Mouse (Mus musculus): ENCODE data around the gene Hacd3. TPM values are rescaled to one million over a fixed set of nuclear protein-coding genes. Genes with fewer than 3 reads are reported as not detected.
"Not testable (repeated sequence)": the region's sequence is repeated elsewhere in the genome, so short reads cannot be mapped to it uniquely, and the experiment has no call there.

The Hacd3 gene
- polyA plus RNA-seq, 1 experiment from 2014 or later, result 165 TPM

- ATAC-seq (ENCODE audit: low FRiP score, low read depth), result no peak
- H3K36me3 ChIP-seq, result no peaks in the 10 kb centered on the region
- WGBS, result 87% methylated on average over 7 of the region's 7 CpGs
- H3K9ac ChIP-seq, result no peak overlapping the region
- H3K27ac ChIP-seq, result no peak overlapping the region
- H3K4me2 ChIP-seq (replicated peaks), result no peak overlapping the region
- no peaks in the 10 kb centered on the region for H3K9me3 ChIP-seq
- peaks cover 48% of the 10 kb centered on the region for H3K4me1 ChIP-seq
- no peak overlapping the region for H3K4me3 ChIP-seq
- H3K27me3 ChIP-seq (replicated peaks), result no peaks in the 10 kb centered on the region
Measured at GRCm38 (mm10) chr9:65015461-65016222, 5.9 kb downstream of the Hacd3 start.

- Histone ChIP-seq H3K4me2 (replicated peaks) (no peak overlapping the region), H3K27ac (no peak overlapping the region; the same call in 1 of the 2 replicates), H3K9me3 (no peaks in the 10 kb centered on the region), H3K9ac (no peak overlapping the region), H3K36me3 (peaks cover 25% of the 10 kb centered on the region), H3K4me3 (no peak overlapping the region), H3K27me3 (replicated peaks) (no peaks in the 10 kb centered on the region), H3K4me1 (peaks cover 10% of the 10 kb centered on the region; the same call in 1 of the 2 replicates)
- 70% methylated on average over 6 of the region's 6 CpGs for WGBS
- no peak for ATAC-seq (ENCODE audit: low FRiP score, low read depth)
Measured at GRCm38 (mm10) chr9:65011304-65011703, 10.2 kb downstream of the Hacd3 start.

- 0 out of 2 replicates have a peak, but pooled peaks cover 3% of the 10 kb centered on the region for H3K4me1 ChIP-seq
- H3K36me3 ChIP-seq, result peaks cover 31% of the 10 kb centered on the region
- H3K27me3 ChIP-seq (replicated peaks), result no peaks in the 10 kb centered on the region
- no peaks in the 10 kb centered on the region for H3K9me3 ChIP-seq
- no peak overlapping the region for H3K27ac ChIP-seq
- no peak overlapping the region for H3K4me2 ChIP-seq (replicated peaks)
- WGBS, result 84% methylated on average over 8 of the region's 8 CpGs
- no peak overlapping the region for H3K9ac ChIP-seq
- no peak overlapping the region for H3K4me3 ChIP-seq
- ATAC-seq (ENCODE audit: low FRiP score, low read depth), result no peak
Measured at GRCm38 (mm10) chr9:65010632-65011031, 10.9 kb downstream of the Hacd3 start.

GRCm38 (mm10) chr9:65005737-65006136 is 15.8 kb downstream of the Hacd3 start:
- H3K9ac ChIP-seq, result no peak overlapping the region
- ATAC-seq (ENCODE audit: low FRiP score, low read depth), result no peak
- H3K4me3 ChIP-seq, result no peak overlapping the region
- no peak overlapping the region for H3K27ac ChIP-seq
- H3K4me1 ChIP-seq, result no peaks in the 10 kb centered on the region
- H3K9me3 ChIP-seq, result no peaks in the 10 kb centered on the region
- 97% methylated on average over 8 of the region's 8 CpGs for WGBS
- H3K27me3 ChIP-seq (replicated peaks), result no peaks in the 10 kb centered on the region
- peaks cover 67% of the 10 kb centered on the region for H3K36me3 ChIP-seq
- H3K4me2 ChIP-seq (replicated peaks), result no peak overlapping the region

GRCm38 (mm10) chr9:65001481-65001880 is 20.0 kb downstream of the Hacd3 start:
- no peak overlapping the region for H3K4me2 ChIP-seq (replicated peaks)
- no peaks in the 10 kb centered on the region for H3K27me3 ChIP-seq (replicated peaks)
- no peak overlapping the region for H3K4me3 ChIP-seq
- no peaks in the 10 kb centered on the region for H3K9me3 ChIP-seq
- no peak overlapping the region for H3K27ac ChIP-seq
- no peak for ATAC-seq (ENCODE audit: low FRiP score, low read depth)
- H3K4me1 ChIP-seq, result no peaks in the 10 kb centered on the region
- 67% methylated on average over 4 of the region's 4 CpGs for WGBS
- peaks cover 81% of the 10 kb centered on the region for H3K36me3 ChIP-seq
- H3K9ac ChIP-seq, result no peak overlapping the region

- H3K9me3 ChIP-seq; H3K4me3 ChIP-seq; H3K9ac ChIP-seq; ATAC-seq (ENCODE audit: low FRiP score, low read depth); H3K27ac ChIP-seq; H3K4me1 ChIP-seq; H3K4me2 ChIP-seq (replicated peaks); H3K27me3 ChIP-seq (replicated peaks): not testable (repeated sequence)
- H3K36me3 ChIP-seq, result peaks cover 79% of the 10 kb centered on the region
- WGBS, result 93% methylated on average over 1 of the region's 1 CpGs
Measured at GRCm38 (mm10) chr9:64995464-64995863, 26.0 kb downstream of the Hacd3 start.

GRCm38 (mm10) chr9:64990291-64990690 is 31.2 kb downstream of the Hacd3 start:
- Histone ChIP-seq H3K4me2 (replicated peaks) (no peak overlapping the region), H3K4me1 (no peaks in the 10 kb centered on the region), H3K36me3 (peaks cover 88% of the 10 kb centered on the region), H3K27ac (no peak overlapping the region), H3K9me3 (no peaks in the 10 kb centered on the region), H3K4me3 (no peak overlapping the region), H3K27me3 (replicated peaks) (no peaks in the 10 kb centered on the region), H3K9ac (no peak overlapping the region)
- WGBS, result 89% methylated on average over 7 of the region's 7 CpGs
- ATAC-seq (ENCODE audit: low FRiP score, low read depth), result no peak

- 93% methylated on average over 6 of the region's 6 CpGs for WGBS
- ATAC-seq (ENCODE audit: low FRiP score, low read depth), result no peak
Measured at GRCm38 (mm10) chr9:64988443-64988842, 33.0 kb downstream of the Hacd3 start.

GRCm38 (mm10) chr9:64987651-64988050 is 33.8 kb downstream of the Hacd3 start:
- no peaks in the 10 kb centered on the region for H3K4me1 ChIP-seq
- 92% methylated on average over 2 of the region's 2 CpGs for WGBS
- peaks cover 92% of the 10 kb centered on the region for H3K36me3 ChIP-seq

More at GRCm38 (mm10) chr9:64988443-64988842, 33.0 kb downstream of the Hacd3 start:
- Histone ChIP-seq H3K27me3 (replicated peaks) (no peaks in the 10 kb centered on the region), H3K4me3 (no peak overlapping the region), H3K4me1 (no peaks in the 10 kb centered on the region), H3K9me3 (no peaks in the 10 kb centered on the region), H3K36me3 (peaks cover 93% of the 10 kb centered on the region), H3K4me2 (replicated peaks) (no peak overlapping the region), H3K27ac (no peak overlapping the region), H3K9ac (no peak overlapping the region)

GRCm38 (mm10) chr9:64985807-64986206 is 35.7 kb downstream of the Hacd3 start:
- Histone ChIP-seq H3K27ac (no peak overlapping the region), H3K4me2 (replicated peaks) (no peak overlapping the region), H3K36me3 (peaks cover 94% of the 10 kb centered on the region), H3K4me1 (no peaks in the 10 kb centered on the region), H3K4me3 (no peak overlapping the region), H3K9ac (no peak overlapping the region), H3K27me3 (replicated peaks) (no peaks in the 10 kb centered on the region), H3K9me3 (no peaks in the 10 kb centered on the region)
- ATAC-seq (ENCODE audit: low FRiP score, low read depth), result no peak
- 90% methylated on average over 9 of the region's 9 CpGs for WGBS

More at GRCm38 (mm10) chr9:64987651-64988050, 33.8 kb downstream of the Hacd3 start:
- H3K27ac ChIP-seq, result no peak overlapping the region
- H3K4me3 ChIP-seq, result no peak overlapping the region
- no peaks in the 10 kb centered on the region for H3K9me3 ChIP-seq
- no peak overlapping the region for H3K4me2 ChIP-seq (replicated peaks)
- no peak for ATAC-seq (ENCODE audit: low FRiP score, low read depth)
- H3K27me3 ChIP-seq (replicated peaks), result no peaks in the 10 kb centered on the region
- H3K9ac ChIP-seq, result no peak overlapping the region

GRCm38 (mm10) chr9:64985037-64985794 is 36.3 kb downstream of the Hacd3 start:
- peaks cover 94% of the 10 kb centered on the region for H3K36me3 ChIP-seq
- no peaks in the 10 kb centered on the region for H3K9me3 ChIP-seq
- H3K27ac ChIP-seq, result no peak overlapping the region
- H3K27me3 ChIP-seq (replicated peaks), result no peaks in the 10 kb centered on the region
- H3K9ac ChIP-seq, result no peak overlapping the region
- no peak overlapping the region for H3K4me3 ChIP-seq
- H3K4me2 ChIP-seq (replicated peaks), result no peak overlapping the region
- no peaks in the 10 kb centered on the region for H3K4me1 ChIP-seq
- ATAC-seq (ENCODE audit: low FRiP score, low read depth), result no peak
- WGBS, result 82% methylated on average over 8 of the region's 8 CpGs

GRCm38 (mm10) chr9:64981904-64982303 is 39.6 kb downstream of the Hacd3 start:
- Histone ChIP-seq H3K4me1 (no peaks in the 10 kb centered on the region), H3K4me2 (replicated peaks) (no peak overlapping the region), H3K9ac (no peak overlapping the region), H3K9me3 (no peaks in the 10 kb centered on the region), H3K27ac (no peak overlapping the region), H3K36me3 (peaks cover 93% of the 10 kb centered on the region), H3K4me3 (no peak overlapping the region), H3K27me3 (replicated peaks) (no peaks in the 10 kb centered on the region)
- 81% methylated on average over 1 of the region's 1 CpGs for WGBS
- no peak for ATAC-seq (ENCODE audit: low FRiP score, low read depth)
